Mouse (Mus musculus) right cerebral cortex, postnatal 36 days (tissue): ENCODE data around the gene Ndufb4.

ENCODE experiments used
- DNase-seq, 2 experiments: peaks; one replicate each; pipeline ENCODE4 v3.0.0; 2022; ENCODE audit warnings: low spot score in 2 of 2, mixed read lengths in 1 of 2

The Ndufb4 gene

GRCm38 (mm10) chr16:37636107-37636506 lies 18.1 kb downstream of the Ndufb4 start:
- peak; percentile 49 to 58 for DNase-seq

GRCm38 (mm10) chr16:37635095-37635494 lies 19.2 kb downstream of the Ndufb4 start:
- DNase-seq: no peak

- no peak for DNase-seq
Observed at GRCm38 (mm10) chr16:37634578-37634977, 19.7 kb downstream of the Ndufb4 start.

- DNase-seq: no peak
Observed at GRCm38 (mm10) chr16:37629011-37629410, 25.2 kb downstream of the Ndufb4 start.

GRCm38 (mm10) chr16:37628336-37628735 lies 25.9 kb downstream of the Ndufb4 start:
- DNase-seq: no peak

GRCm38 (mm10) chr16:37626388-37626949 lies 27.8 kb downstream of the Ndufb4 start:
- no peak for DNase-seq

- DNase-seq: no peak
Observed at GRCm38 (mm10) chr16:37622919-37623318, 31.3 kb downstream of the Ndufb4 start.

GRCm38 (mm10) chr16:37622403-37622802 lies 31.9 kb downstream of the Ndufb4 start:
- DNase-seq: no peak

- peak; percentile 64 to 78 for DNase-seq
Observed at GRCm38 (mm10) chr16:37617695-37618094, 36.6 kb downstream of the Ndufb4 start.

GRCm38 (mm10) chr16:37616104-37616503 lies 38.1 kb downstream of the Ndufb4 start:
- DNase-seq: no peak

- DNase-seq: no peak
Observed at GRCm38 (mm10) chr16:37615429-37615828, 38.8 kb downstream of the Ndufb4 start.

- DNase-seq: no peak
Observed at GRCm38 (mm10) chr16:37614540-37614939, 39.7 kb downstream of the Ndufb4 start.

GRCm38 (mm10) chr16:37612013-37612412 lies 42.2 kb downstream of the Ndufb4 start:
- DNase-seq: peak in 1 of 2 experiments; percentile 21

GRCm38 (mm10) chr16:37611072-37611471 lies 43.2 kb downstream of the Ndufb4 start:
- DNase-seq: no peak

GRCm38 (mm10) chr16:37610333-37610732 lies 43.9 kb downstream of the Ndufb4 start:
- DNase-seq: peak; percentile 35 to 52

- DNase-seq: no peak
Observed at GRCm38 (mm10) chr16:37604243-37604642, 50.0 kb downstream of the Ndufb4 start.

- DNase-seq: no peak
Observed at GRCm38 (mm10) chr16:37603431-37603830, 50.8 kb downstream of the Ndufb4 start.

- no peak for DNase-seq
Observed at GRCm38 (mm10) chr16:37599326-37599725, 54.9 kb downstream of the Ndufb4 start.

GRCm38 (mm10) chr16:37598463-37598862 lies 55.8 kb downstream of the Ndufb4 start:
- DNase-seq: no peak

GRCm38 (mm10) chr16:37597412-37597811 lies 56.8 kb downstream of the Ndufb4 start:
- DNase-seq: no peak
